Mouse (Mus musculus): Measurements from ENCODE around the gene Olfr263.

GRCm38 (mm10) chr13:21183066-21183465 is 53.6 kb downstream of the Olfr263 start:
- TF ChIP-seq POLR2A (IDR thresholded peaks at IDR 0.05; ENCODE audit: borderline replicate concordance, insufficient read depth, low read length), result no peak
- TF ChIP-seq CTCF (IDR thresholded peaks at IDR 0.05; ENCODE audit: borderline replicate concordance, insufficient read depth, low read depth, low read length), result no peak
